Mouse (Mus musculus): ENCODE results near the gene Slc1a2. TPM values are rescaled to one million over a fixed set of nuclear protein-coding genes. Genes with fewer than 3 reads are reported as not detected.

Slc1a2 gene
- total and polyA plus RNA-seq, 3 experiments, result 0.05 TPM; not detected in 2

DNA sequence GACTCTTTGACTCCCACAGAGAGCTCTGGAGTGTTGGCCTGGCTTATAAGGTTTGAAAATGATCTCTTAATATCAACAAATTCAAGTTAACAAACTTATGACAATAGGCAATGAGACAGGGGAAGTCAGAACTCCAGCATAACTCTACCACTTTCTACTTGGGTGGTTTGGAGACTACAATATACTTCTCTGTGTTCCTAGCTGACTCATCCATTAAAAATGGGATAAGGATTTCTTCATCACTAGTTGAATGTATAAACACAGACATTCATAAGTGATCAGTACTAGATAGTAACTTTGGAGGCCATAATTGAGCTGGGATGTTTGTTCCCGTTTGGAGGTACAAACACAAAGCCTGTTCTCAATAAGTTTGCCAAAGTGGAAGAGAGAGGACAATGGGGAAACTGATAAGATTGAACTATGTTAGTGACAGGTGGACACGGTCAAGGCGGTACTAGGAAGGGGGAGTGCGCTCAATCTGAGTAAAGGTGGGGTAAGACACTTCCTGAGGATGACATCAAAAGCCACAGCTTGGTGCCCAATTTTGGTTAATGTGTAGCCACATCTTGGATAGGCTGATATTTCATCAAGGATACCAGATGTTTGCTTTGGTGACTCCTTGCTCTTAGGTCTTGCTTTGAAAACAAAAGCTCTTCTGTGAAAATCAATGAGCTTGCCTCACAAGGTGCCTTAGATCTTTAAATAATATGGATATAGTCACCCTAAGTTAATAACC is 147.5 kb downstream of the Slc1a2 start:
- peaks cover 8% of the 10 kb centered on the region for H3K36me3 ChIP-seq (replicated peaks)
- peaks cover 10% of the 10 kb centered on the region for H3K27me3 ChIP-seq (ENCODE audit: insufficient read depth, low read length)
- DNase-seq (ENCODE audit: low spot score) (no peak), ATAC-seq (ENCODE audit: extremely low read depth, insufficient number of reproducible peaks, low FRiP score, poor library complexity, severe bottlenecking) (no peak)
- no peak overlapping the region for H3K4me3 ChIP-seq (ENCODE audit: low read depth, low read length)
- no peaks in the 10 kb centered on the region; the same call in 1 of the 2 replicates for H3K4me1 ChIP-seq (ENCODE audit: insufficient read depth, low read depth, low read length)
- H3K9me3 ChIP-seq (replicated peaks), result no peaks in the 10 kb centered on the region
- no peak for TF ChIP-seq POLR2AphosphoS5 (IDR thresholded peaks at IDR 0.05; ENCODE audit: insufficient replicate concordance, low read depth, low read length)
- TF ChIP-seq GATA1 (IDR thresholded peaks at IDR 0.05; ENCODE audit: borderline replicate concordance, low read length), result no peak
- TF ChIP-seq CTCF (IDR thresholded peaks at IDR 0.05; ENCODE audit: low read depth, low read length), result no peak
- no peak for TF ChIP-seq GATA2 (IDR thresholded peaks at IDR 0.05; ENCODE audit: borderline replicate concordance, low read depth, low read length)
- TF ChIP-seq TAL1 (conservative IDR thresholded peaks at IDR 0.05; ENCODE audit: low read depth, low read length), result no peak

DNA sequence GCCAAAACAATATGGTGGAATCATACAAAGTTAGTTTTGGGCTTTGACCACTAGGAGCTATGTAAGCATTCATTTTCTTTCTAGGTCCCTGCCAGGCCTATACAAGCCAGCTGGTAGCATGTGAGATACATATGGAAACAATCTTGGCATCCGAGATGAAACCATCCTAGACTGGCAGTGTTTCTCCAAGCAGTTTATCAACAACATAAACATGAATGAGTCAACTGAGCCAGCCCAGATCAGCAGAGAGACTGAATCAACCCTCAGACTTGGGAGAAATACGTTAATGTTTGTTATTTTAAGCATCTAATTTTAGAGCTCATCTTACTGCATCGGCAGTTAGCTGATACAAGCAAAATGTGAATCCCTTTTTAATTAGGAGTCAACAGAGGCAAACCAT is 149.2 kb downstream of the Slc1a2 start:
- no peak overlapping the region for H3K4me3 ChIP-seq (ENCODE audit: low read depth, low read length)
- DNase-seq (ENCODE audit: low spot score), result no peak
- peaks cover under 1% of the 10 kb centered on the region; the same call in 1 of the 2 replicates for H3K4me1 ChIP-seq (ENCODE audit: insufficient read depth, low read depth, low read length)
- peaks cover 4% of the 10 kb centered on the region; the same call in 1 of the 2 replicates for H3K27me3 ChIP-seq (ENCODE audit: insufficient read depth, low read length)
- H3K9me3 ChIP-seq (replicated peaks), result no peaks in the 10 kb centered on the region
- TF ChIP-seq CTCF (IDR thresholded peaks at IDR 0.05; ENCODE audit: low read depth, low read length) (no peak), GATA1 (IDR thresholded peaks at IDR 0.05; ENCODE audit: borderline replicate concordance, low read length) (no peak), POLR2AphosphoS5 (IDR thresholded peaks at IDR 0.05; ENCODE audit: insufficient replicate concordance, low read depth, low read length) (no peak), GATA2 (IDR thresholded peaks at IDR 0.05; ENCODE audit: borderline replicate concordance, low read depth, low read length) (no peak), TAL1 (conservative IDR thresholded peaks at IDR 0.05; ENCODE audit: low read depth, low read length) (no peak)
- ATAC-seq (ENCODE audit: extremely low read depth, insufficient number of reproducible peaks, low FRiP score, poor library complexity, severe bottlenecking), result no peak
- peaks cover 17% of the 10 kb centered on the region for H3K36me3 ChIP-seq (replicated peaks)

GRCm38 (mm10) chr2:102809436-102809835 is 151.0 kb downstream of the Slc1a2 start:
- Histone ChIP-seq H3K4me3 (ENCODE audit: low read depth, low read length) (no peak overlapping the region), H3K9me3 (replicated peaks) (no peaks in the 10 kb centered on the region), H3K36me3 (replicated peaks) (peaks cover 34% of the 10 kb centered on the region), H3K4me1 (ENCODE audit: insufficient read depth, low read depth, low read length) (peaks cover 6% of the 10 kb centered on the region; the same call in 1 of the 2 replicates), H3K27me3 (ENCODE audit: insufficient read depth, low read length) (peaks cover 4% of the 10 kb centered on the region; the same call in 1 of the 2 replicates)
- ATAC-seq (ENCODE audit: extremely low read depth, insufficient number of reproducible peaks, low FRiP score, poor library complexity, severe bottlenecking) (no peak), DNase-seq (ENCODE audit: low spot score) (no peak)
- TF ChIP-seq GATA1 (IDR thresholded peaks at IDR 0.05; ENCODE audit: borderline replicate concordance, low read length), result no peak
- TF ChIP-seq GATA2 (IDR thresholded peaks at IDR 0.05; ENCODE audit: borderline replicate concordance, low read depth, low read length), result no peak
- no peak for TF ChIP-seq POLR2AphosphoS5 (IDR thresholded peaks at IDR 0.05; ENCODE audit: insufficient replicate concordance, low read depth, low read length)
- no peak for TF ChIP-seq CTCF (IDR thresholded peaks at IDR 0.05; ENCODE audit: low read depth, low read length)
- no peak for TF ChIP-seq TAL1 (conservative IDR thresholded peaks at IDR 0.05; ENCODE audit: low read depth, low read length)

DNA sequence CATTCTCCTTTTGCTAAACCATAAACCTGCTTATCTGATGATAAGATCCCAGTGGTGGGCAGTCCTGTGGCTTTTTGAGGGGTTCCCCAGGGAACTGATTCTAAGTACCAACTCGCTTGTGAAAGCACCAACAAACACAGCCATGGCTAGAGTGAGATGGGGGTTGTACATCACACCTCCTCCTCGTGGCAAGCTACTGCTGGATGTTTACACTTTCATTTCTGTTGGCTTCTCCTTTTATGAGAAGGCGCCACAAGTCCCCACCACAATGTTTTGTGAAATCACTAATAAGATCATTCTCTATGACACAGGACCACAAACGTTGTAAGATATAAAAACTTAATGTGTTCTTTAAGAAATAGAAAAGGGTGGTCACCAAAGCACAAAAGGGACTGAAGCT is 154.3 kb downstream of the Slc1a2 start:
- H3K4me3 ChIP-seq (ENCODE audit: low read depth, low read length), result no peak overlapping the region
- no peak for DNase-seq (ENCODE audit: low spot score)
- peaks cover 17% of the 10 kb centered on the region for H3K4me1 ChIP-seq (ENCODE audit: insufficient read depth, low read depth, low read length)
- H3K27me3 ChIP-seq (ENCODE audit: insufficient read depth, low read length), result no peaks in the 10 kb centered on the region
- H3K36me3 ChIP-seq (replicated peaks), result peaks cover 66% of the 10 kb centered on the region
- no peaks in the 10 kb centered on the region for H3K9me3 ChIP-seq (replicated peaks)
- no peak for TF ChIP-seq GATA1 (IDR thresholded peaks at IDR 0.05; ENCODE audit: borderline replicate concordance, low read length)
- TF ChIP-seq CTCF (IDR thresholded peaks at IDR 0.05; ENCODE audit: low read depth, low read length), result no peak
- no peak for TF ChIP-seq GATA2 (IDR thresholded peaks at IDR 0.05; ENCODE audit: borderline replicate concordance, low read depth, low read length)
- no peak for TF ChIP-seq POLR2AphosphoS5 (IDR thresholded peaks at IDR 0.05; ENCODE audit: insufficient replicate concordance, low read depth, low read length)
- no peak for TF ChIP-seq TAL1 (conservative IDR thresholded peaks at IDR 0.05; ENCODE audit: low read depth, low read length)
- ATAC-seq (ENCODE audit: extremely low read depth, insufficient number of reproducible peaks, low FRiP score, poor library complexity, severe bottlenecking), result no peak

DNA sequence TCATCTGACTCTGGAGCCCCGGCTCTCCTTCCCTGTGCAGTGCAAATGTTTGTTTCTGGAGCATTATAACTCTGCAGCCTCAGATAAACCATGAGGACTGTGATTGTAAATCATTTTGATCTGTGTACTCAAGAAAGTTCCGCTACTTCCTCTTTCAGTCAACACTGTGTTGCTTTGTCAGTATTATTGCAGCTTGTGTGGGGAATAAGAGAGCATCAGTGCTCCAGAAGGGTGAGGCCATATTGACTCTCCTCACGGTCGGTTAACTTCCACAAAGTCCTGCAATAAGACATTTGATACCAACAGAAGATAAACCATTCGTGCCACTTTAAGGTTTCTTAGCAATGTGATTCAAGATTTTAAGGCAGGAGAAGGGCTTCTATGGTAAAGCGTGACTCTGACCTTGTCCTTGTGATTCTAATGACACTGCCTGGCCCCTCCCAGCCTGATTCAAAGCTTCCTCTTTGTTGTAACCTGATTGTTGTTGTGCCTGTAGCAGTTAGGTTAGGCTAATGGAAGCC is 156.9 kb downstream of the Slc1a2 start:
- no peaks in the 10 kb centered on the region for H3K27me3 ChIP-seq (ENCODE audit: insufficient read depth, low read length)
- H3K9me3 ChIP-seq (replicated peaks), result no peaks in the 10 kb centered on the region
- TF ChIP-seq GATA1 (IDR thresholded peaks at IDR 0.05; ENCODE audit: borderline replicate concordance, low read length), result no peak
- no peak for TF ChIP-seq GATA2 (IDR thresholded peaks at IDR 0.05; ENCODE audit: borderline replicate concordance, low read depth, low read length)
- TF ChIP-seq TAL1 (conservative IDR thresholded peaks at IDR 0.05; ENCODE audit: low read depth, low read length), result no peak
- TF ChIP-seq CTCF (IDR thresholded peaks at IDR 0.05; ENCODE audit: low read depth, low read length), result no peak
- no peak for TF ChIP-seq POLR2AphosphoS5 (IDR thresholded peaks at IDR 0.05; ENCODE audit: insufficient replicate concordance, low read depth, low read length)
- H3K36me3 ChIP-seq (replicated peaks), result peaks cover 89% of the 10 kb centered on the region
- H3K4me1 ChIP-seq (ENCODE audit: insufficient read depth, low read depth, low read length), result peaks cover 17% of the 10 kb centered on the region
- no peak overlapping the region for H3K4me3 ChIP-seq (ENCODE audit: low read depth, low read length)
- DNase-seq (ENCODE audit: low spot score) (peak; percentile 7), ATAC-seq (ENCODE audit: extremely low read depth, insufficient number of reproducible peaks, low FRiP score, poor library complexity, severe bottlenecking) (peak; percentile 75)

DNA sequence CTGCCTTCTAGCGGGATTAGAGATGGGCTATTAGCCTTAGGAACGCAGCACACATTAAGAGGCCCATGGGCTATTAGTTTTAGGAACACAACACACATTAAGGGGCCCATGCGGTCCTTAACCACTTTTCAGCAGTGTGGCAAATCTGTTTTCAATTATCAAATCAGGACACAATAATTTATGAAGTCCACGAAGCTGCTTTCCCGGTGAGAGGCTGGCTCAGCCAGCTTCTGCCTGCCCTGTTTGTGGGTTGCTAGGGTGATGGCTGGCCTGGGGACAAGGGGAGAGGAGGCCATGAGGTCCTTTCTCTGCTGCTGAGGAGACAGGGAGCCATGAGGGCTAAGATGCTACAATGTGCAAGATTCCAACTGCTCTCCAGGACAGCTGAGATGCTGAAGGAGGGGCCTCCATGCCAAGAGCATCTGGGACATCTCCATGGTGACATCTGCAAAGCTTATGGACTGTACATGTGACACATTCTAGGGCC is 161.8 kb downstream of the Slc1a2 start:
- DNase-seq (ENCODE audit: low spot score) (no peak), ATAC-seq (ENCODE audit: extremely low read depth, insufficient number of reproducible peaks, low FRiP score, poor library complexity, severe bottlenecking) (no peak)
- peaks cover 9% of the 10 kb centered on the region for H3K4me1 ChIP-seq (ENCODE audit: insufficient read depth, low read depth, low read length)
- H3K27me3 ChIP-seq (ENCODE audit: insufficient read depth, low read length), result no peaks in the 10 kb centered on the region
- no peak overlapping the region for H3K4me3 ChIP-seq (ENCODE audit: low read depth, low read length)
- no peaks in the 10 kb centered on the region for H3K9me3 ChIP-seq (replicated peaks)
- TF ChIP-seq GATA1 (IDR thresholded peaks at IDR 0.05; ENCODE audit: borderline replicate concordance, low read length) (no peak), CTCF (IDR thresholded peaks at IDR 0.05; ENCODE audit: low read depth, low read length) (no peak), TAL1 (conservative IDR thresholded peaks at IDR 0.05; ENCODE audit: low read depth, low read length) (no peak), GATA2 (IDR thresholded peaks at IDR 0.05; ENCODE audit: borderline replicate concordance, low read depth, low read length) (no peak), POLR2AphosphoS5 (IDR thresholded peaks at IDR 0.05; ENCODE audit: insufficient replicate concordance, low read depth, low read length) (no peak)
- peaks cover 92% of the 10 kb centered on the region for H3K36me3 ChIP-seq (replicated peaks)
